Mouse (Mus musculus): Measurements from ENCODE around the gene Mlh1.

GRCm38 (mm10) chr9:111237726-111238125, 33.9 kb downstream of the Mlh1 start:
- TF ChIP-seq CTCF (IDR thresholded peaks at IDR 0.05; ENCODE audit: borderline replicate concordance, control insufficient read depth, extremely low read depth, insufficient read depth, low read length, poor library complexity): no peak
- no peak for TF ChIP-seq POLR2A (IDR thresholded peaks at IDR 0.05; ENCODE audit: control insufficient read depth, extremely low read depth, insufficient read depth, low read length, poor library complexity)

Measured in thymus, adult 2 months (tissue).